In the genomic region with DNA sequence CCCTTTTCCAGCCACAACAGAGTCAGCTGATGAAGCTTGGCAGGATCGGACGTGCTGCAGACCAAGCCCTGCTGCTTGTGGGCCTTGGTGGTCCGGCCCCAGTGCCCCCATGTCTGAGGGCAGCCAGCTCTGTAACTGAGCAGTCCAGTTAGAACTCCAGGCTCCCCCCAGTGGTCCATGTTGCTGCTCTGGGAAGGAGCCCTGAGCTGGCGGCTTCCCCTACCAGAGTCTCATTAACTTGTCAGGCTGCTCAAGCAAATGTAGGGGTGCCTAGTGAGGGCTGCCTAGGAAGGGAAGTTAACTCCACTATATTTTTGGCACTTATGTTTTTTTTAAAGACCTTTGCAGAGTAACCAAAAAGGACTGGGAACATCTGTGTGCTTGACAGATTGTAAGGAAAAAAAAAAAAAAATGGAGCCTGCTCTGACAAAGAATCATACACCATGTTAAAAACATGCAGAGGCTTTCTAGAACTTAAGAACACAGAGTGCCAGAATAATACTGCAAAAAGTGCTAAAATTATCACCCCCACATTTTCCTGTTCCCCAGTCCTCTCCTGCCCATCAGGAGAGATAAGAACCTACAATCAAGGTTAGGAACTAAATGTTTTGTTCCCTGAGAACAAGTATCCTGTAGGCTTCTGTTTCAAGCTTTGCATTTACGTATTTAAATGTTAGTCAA, we compare ENCODE assay signal across 8 mouse cellular contexts.
DNase-seq lines count a peak whose midpoint lies in the region; ATAC-seq and TF ChIP-seq lines count a peak whose summit lies in the region.

No protein-coding gene starts in this region.

- 54% methylated on average over 5 of the region's 5 CpGs for WGBS in heart, adult 2 months
- WGBS in kidney, embryonic 14.5 days: 55% methylated on average over 5 of the region's 5 CpGs

- DNase-seq in left cerebral cortex, adult 2 months (ENCODE audit: extremely low spot score in 1 of 2, low spot score in 2 of 2): peak in 1 of 2 experiments; percentile 56
- no peak for DNase-seq in left cerebral cortex, adult 11 months (ENCODE audit: low spot score)
- peak; percentile 57 for DNase-seq in embryo, embryonic 10.5 days (ENCODE audit: low spot score)
- DNase-seq in heart, adult 2 months: peak in 1 of 2 experiments; percentile 48
- DNase-seq in lung, postnatal 4 days: peak; percentile 63 to 85
- no peak for DNase-seq in B cell, adult 2 months

- H3K9me3 ChIP-seq in kidney, embryonic 14.5 days (ENCODE audit: control insufficient read depth, low read length): no peaks in the 10 kb centered on the region

- intact Hi-C loops in left cerebral cortex, adult 2 months (cut with DNase I): loop anchor here (2.0 to 5.0 kb wide), 2 partner anchors 20 to 56 kb away; no protein-coding TSS in a partner anchor
- intact Hi-C loops in heart, adult 2 months (cut with DNase I): loop anchor here (5.0 kb wide), 1 partner anchor 56 kb away; no protein-coding TSS in a partner anchor

- no peak overlapping the region for H3K4me2 ChIP-seq in kidney, embryonic 14.5 days (replicated peaks; ENCODE audit: low read depth, low read length)

- no peaks in the 10 kb centered on the region for H3K36me3 ChIP-seq in heart, adult 2 months (ENCODE audit: control insufficient read depth, insufficient read depth, low read length)
- peaks cover 44% of the 10 kb centered on the region for H3K36me3 ChIP-seq in kidney, embryonic 14.5 days (ENCODE audit: control insufficient read depth, insufficient read depth, low read length)

- no peak overlapping the region for H3K9ac ChIP-seq in heart, adult 2 months (ENCODE audit: low read depth, low read length)
- no peak overlapping the region for H3K9ac ChIP-seq in kidney, embryonic 14.5 days (ENCODE audit: low read depth, low read length)

- peak; percentile 45 for TF ChIP-seq CTCF in left cerebral cortex, adult 2 months (IDR thresholded peaks at IDR 0.05)
- TF ChIP-seq CTCF in heart, adult 2 months (IDR thresholded peaks at IDR 0.05): peak; percentile 55

- peak overlapping the region; percentile 80 for H3K27ac ChIP-seq in left cerebral cortex, adult 2 months
- no peak overlapping the region for H3K27ac ChIP-seq in heart, adult 2 months
- H3K27ac ChIP-seq in kidney, embryonic 14.5 days (ENCODE audit: low read depth, low read length): peak overlapping the region; percentile 48; the same call in 1 of the 2 replicates

- 0 out of 2 replicates have a peak, but pooled peaks cover 4% of the 10 kb centered on the region for H3K4me1 ChIP-seq in heart, adult 2 months (ENCODE audit: control insufficient read depth, insufficient read depth, low read length)
- peaks cover 21% of the 10 kb centered on the region; the same call in 1 of the 2 replicates for H3K4me1 ChIP-seq in kidney, embryonic 14.5 days (ENCODE audit: control insufficient read depth, insufficient read depth, low read length)

- H3K4me3 ChIP-seq in left cerebral cortex, adult 2 months: no peak overlapping the region
- no peak overlapping the region for H3K4me3 ChIP-seq in heart, adult 2 months
- H3K4me3 ChIP-seq in kidney, embryonic 14.5 days (ENCODE audit: low read length): no peak overlapping the region

- H3K27me3 ChIP-seq in heart, adult 2 months (ENCODE audit: control insufficient read depth, insufficient read depth, low read length): no peaks in the 10 kb centered on the region
- no peaks in the 10 kb centered on the region for H3K27me3 ChIP-seq in kidney, embryonic 14.5 days (ENCODE audit: control insufficient read depth, insufficient read depth, low read length)

- no peak for TF ChIP-seq EP300 in heart, adult 2 months (IDR thresholded peaks at IDR 0.05; ENCODE audit: insufficient read depth, low read depth, low read length)

- ATAC-seq in kidney, embryonic 14.5 days (ENCODE audit: low FRiP score, low TSS enrichment): peak; percentile 58
- ATAC-seq in megakaryocyte, adult 5-6 weeks (ENCODE audit: poor library complexity, severe bottlenecking): no peak

- no peak for TF ChIP-seq POLR2A in heart, adult 2 months (IDR thresholded peaks at IDR 0.05; ENCODE audit: insufficient read depth, low read depth, low read length)

- no peaks in the 10 kb centered on the region for H3K79me2 ChIP-seq in heart, adult 2 months (replicated peaks; ENCODE audit: control insufficient read depth, insufficient read depth, low read length)

Comparison
In these comparisons a context has a peak if more than half of its experiments do, and no peak if none do; other contexts are left out.
1. DNase-seq: peak in embryo, embryonic 10.5 days (single experiment) and lung, postnatal 4 days (2 of 2); none in left cerebral cortex, adult 11 months (single experiment) and B cell, adult 2 months (0 of 2).